Mouse (Mus musculus): ENCODE results near the gene B3gnt8.

The B3gnt8 gene

GRCm38 (mm10) chr7:25657785-25658184, 31.3 kb downstream of the B3gnt8 start:
- DNase-seq (ENCODE audit: low spot score in 2 of 2): no peak

- DNase-seq (ENCODE audit: low spot score in 2 of 2): peak; percentile 92 to 98
Observed at GRCm38 (mm10) chr7:25658657-25659472, 32.4 kb downstream of the B3gnt8 start, which contains the start of the genes Bckdha and Exosc5. Gene Bckdha (minus strand): TSS chr7:25658981. Gene Exosc5 (plus strand): TSS chr7:25659164.

GRCm38 (mm10) chr7:25666381-25666780, 39.9 kb downstream of the B3gnt8 start:
- DNase-seq (ENCODE audit: low spot score in 2 of 2): no peak

- no peak for DNase-seq (ENCODE audit: low spot score in 2 of 2)
Observed at GRCm38 (mm10) chr7:25669158-25669557, 42.7 kb downstream of the B3gnt8 start.

GRCm38 (mm10) chr7:25669631-25670030, 43.2 kb downstream of the B3gnt8 start:
- DNase-seq (ENCODE audit: low spot score in 2 of 2): no peak

- DNase-seq (ENCODE audit: low spot score in 2 of 2): no peak
Observed at GRCm38 (mm10) chr7:25670096-25670495, 43.6 kb downstream of the B3gnt8 start.

- no peak for DNase-seq (ENCODE audit: low spot score in 2 of 2)
Observed at GRCm38 (mm10) chr7:25671686-25672085, 45.2 kb downstream of the B3gnt8 start.

- DNase-seq (ENCODE audit: low spot score in 2 of 2): no peak
Observed at GRCm38 (mm10) chr7:25672442-25672841, 46.0 kb downstream of the B3gnt8 start.

GRCm38 (mm10) chr7:25674297-25674696, 47.8 kb downstream of the B3gnt8 start:
- no peak for DNase-seq (ENCODE audit: low spot score in 2 of 2)

- DNase-seq (ENCODE audit: low spot score in 2 of 2): peak in 1 of 2 experiments; percentile 23
Observed at GRCm38 (mm10) chr7:25674719-25675300, 48.4 kb downstream of the B3gnt8 start, which contains the start of gene Tmem91. Gene Tmem91 (minus strand): TSS chr7:25675166.

GRCm38 (mm10) chr7:25675405-25675804, 49.0 kb downstream of the B3gnt8 start:
- no peak for DNase-seq (ENCODE audit: low spot score in 2 of 2)

- peak; percentile 82 to 99 for DNase-seq (ENCODE audit: low spot score in 2 of 2)
Observed at GRCm38 (mm10) chr7:25676085-25676781, 49.8 kb downstream of the B3gnt8 start.

GRCm38 (mm10) chr7:25677013-25677412, 50.6 kb downstream of the B3gnt8 start:
- no peak for DNase-seq (ENCODE audit: low spot score in 2 of 2)

- no peak for DNase-seq (ENCODE audit: low spot score in 2 of 2)
Observed at GRCm38 (mm10) chr7:25679971-25680370, 53.5 kb downstream of the B3gnt8 start.

- peak; percentile 81 to 97 for DNase-seq (ENCODE audit: low spot score in 2 of 2)
Observed at GRCm38 (mm10) chr7:25680514-25681258, 54.2 kb downstream of the B3gnt8 start, which contains the start of gene B9d2. Gene B9d2 (plus strand): TSS chr7:25680780.

- no peak for DNase-seq (ENCODE audit: low spot score in 2 of 2)
Observed at GRCm38 (mm10) chr7:25681341-25682231, 55.1 kb downstream of the B3gnt8 start.

- no peak for DNase-seq (ENCODE audit: low spot score in 2 of 2)
Observed at GRCm38 (mm10) chr7:25683474-25684180, 57.2 kb downstream of the B3gnt8 start.

GRCm38 (mm10) chr7:25684659-25685058, 58.2 kb downstream of the B3gnt8 start:
- no peak for DNase-seq (ENCODE audit: low spot score in 2 of 2)
